ENCODE assay signal across 18 mouse cellular contexts in genomic region chr17:48790526-48790925, GRCm38 (mm10).
"Had no signal": no experiment of that assay in that cellular context is flagged by ENCODE, and none has a peak within 500 bp of the region (broad histone marks: within the 10 kb centered on the region; RNA-seq: fewer than 3 reads in every experiment).

No protein-coding gene starts in this region.

- ATAC-seq: liver, embryonic 12.5 days; midbrain, embryonic 15.5 days had no signal

- DNase-seq: kidney, adult 9 months; kidney, postnatal 14 days; kidney, postnatal 4 days; liver; lung, adult 18-20 months; lung, postnatal 10 days; lung, postnatal 36 days; thymus, adult 18-20 months; thymus, postnatal 36 days had no signal

- H3K4me2 ChIP-seq: limb, embryonic 13.5 days; liver, embryonic 12.5 days; liver, embryonic 15.5 days; lung, embryonic 15.5 days; midbrain, embryonic 12.5 days; midbrain, embryonic 15.5 days; neural tube, embryonic 13.5 days had no signal

- H3K4me1 ChIP-seq: limb, embryonic 10.5 days; limb, embryonic 13.5 days; liver, embryonic 12.5 days; liver, embryonic 15.5 days; lung, embryonic 15.5 days; megakaryocyte, embryonic 14.5 days; midbrain, embryonic 12.5 days; midbrain, embryonic 15.5 days had no signal

- H3K9me3 ChIP-seq: limb, embryonic 10.5 days; limb, embryonic 13.5 days; liver, embryonic 12.5 days; liver, embryonic 15.5 days; lung, embryonic 15.5 days; midbrain, embryonic 12.5 days; midbrain, embryonic 15.5 days; neural tube, embryonic 13.5 days had no signal

- H3K36me3 ChIP-seq: limb, embryonic 10.5 days; limb, embryonic 13.5 days; liver, embryonic 12.5 days; liver, embryonic 15.5 days; lung, embryonic 15.5 days; midbrain, embryonic 12.5 days; midbrain, embryonic 15.5 days; neural tube, embryonic 13.5 days had no signal

- H3K4me3 ChIP-seq: limb, embryonic 10.5 days; limb, embryonic 13.5 days; liver, embryonic 12.5 days; liver, embryonic 15.5 days; lung, embryonic 15.5 days; megakaryocyte, embryonic 14.5 days; midbrain, embryonic 12.5 days; midbrain, embryonic 15.5 days; neural tube, embryonic 13.5 days had no signal

- H3K27me3 ChIP-seq: limb, embryonic 13.5 days; liver, embryonic 12.5 days; liver, embryonic 15.5 days; lung, embryonic 15.5 days; megakaryocyte, embryonic 14.5 days; midbrain, embryonic 12.5 days; midbrain, embryonic 15.5 days; neural tube, embryonic 13.5 days had no signal

- H3K27ac ChIP-seq: limb, embryonic 10.5 days; limb, embryonic 13.5 days; liver, embryonic 12.5 days; liver, embryonic 15.5 days; lung, embryonic 15.5 days; midbrain, embryonic 12.5 days; midbrain, embryonic 15.5 days; neural tube, embryonic 13.5 days had no signal

- H3K9ac ChIP-seq: limb, embryonic 13.5 days; liver, embryonic 12.5 days; liver, embryonic 15.5 days; lung, embryonic 15.5 days; midbrain, embryonic 12.5 days; midbrain, embryonic 15.5 days; neural tube, embryonic 13.5 days had no signal
